Mouse (Mus musculus): ENCODE results near the gene Ankrd40. TPM values are rescaled to one million over a fixed set of nuclear protein-coding genes. Genes with fewer than 3 reads are reported as not detected.

Ankrd40 gene
- polyA plus RNA-seq, 1 experiment from 2014 or later: 20.9 TPM

GRCm38 (mm10) chr11:94345926-94346325, 18.1 kb downstream of the Ankrd40 start:
- H3K36me3 ChIP-seq (replicated peaks): no peaks in the 10 kb centered on the region
- no peaks in the 10 kb centered on the region for H3K27me3 ChIP-seq
- no peak overlapping the region for H3K4me3 ChIP-seq (replicated peaks)
- H3K9me3 ChIP-seq: no peaks in the 10 kb centered on the region
- no peak overlapping the region for H3K27ac ChIP-seq
- 87% methylated on average over 10 of the region's 10 CpGs for WGBS
- no peak for ATAC-seq (ENCODE audit: low FRiP score)
- H3K4me2 ChIP-seq: no peak overlapping the region
- no peak overlapping the region for H3K9ac ChIP-seq
- H3K4me1 ChIP-seq: peaks cover 39% of the 10 kb centered on the region

- peaks cover 32% of the 10 kb centered on the region for H3K4me1 ChIP-seq
- H3K9ac ChIP-seq: no peak overlapping the region
- 72% methylated on average over 3 of the region's 3 CpGs for WGBS
- H3K27ac ChIP-seq: no peak overlapping the region
- no peak overlapping the region for H3K4me3 ChIP-seq (replicated peaks)
- no peak for ATAC-seq (ENCODE audit: low FRiP score)
- H3K4me2 ChIP-seq: no peak overlapping the region
- no peaks in the 10 kb centered on the region for H3K36me3 ChIP-seq (replicated peaks)
- H3K9me3 ChIP-seq: no peaks in the 10 kb centered on the region
- no peaks in the 10 kb centered on the region for H3K27me3 ChIP-seq
These were observed 18.8 kb downstream of the Ankrd40 start for GRCm38 (mm10) chr11:94346611-94347010.

GRCm38 (mm10) chr11:94347063-94347575, 19.3 kb downstream of the Ankrd40 start:
- Histone ChIP-seq H3K4me1 (peaks cover 27% of the 10 kb centered on the region), H3K9ac (no peak overlapping the region), H3K4me2 (no peak overlapping the region), H3K4me3 (replicated peaks) (no peak overlapping the region), H3K27ac (no peak overlapping the region), H3K27me3 (no peaks in the 10 kb centered on the region), H3K9me3 (no peaks in the 10 kb centered on the region), H3K36me3 (replicated peaks) (no peaks in the 10 kb centered on the region)
- 89% methylated on average over 7 of the region's 7 CpGs for WGBS
- no peak for ATAC-seq (ENCODE audit: low FRiP score)

- ATAC-seq (ENCODE audit: low FRiP score): no peak
These were observed 22.0 kb downstream of the Ankrd40 start for GRCm38 (mm10) chr11:94349839-94350238.

GRCm38 (mm10) chr11:94350337-94350736, 22.5 kb downstream of the Ankrd40 start:
- ATAC-seq (ENCODE audit: low FRiP score): no peak
- no peaks in the 10 kb centered on the region for H3K36me3 ChIP-seq (replicated peaks)
- H3K9me3 ChIP-seq: no peaks in the 10 kb centered on the region
- 71% methylated on average over 1 of the region's 1 CpGs for WGBS
- H3K4me2 ChIP-seq: no peak overlapping the region
- no peaks in the 10 kb centered on the region for H3K27me3 ChIP-seq
- no peak overlapping the region for H3K27ac ChIP-seq
- no peak overlapping the region for H3K4me3 ChIP-seq (replicated peaks)
- no peak overlapping the region for H3K9ac ChIP-seq
- H3K4me1 ChIP-seq: no peaks in the 10 kb centered on the region

More at GRCm38 (mm10) chr11:94349839-94350238, 22.0 kb downstream of the Ankrd40 start:
- WGBS: 81% methylated on average over 2 of the region's 2 CpGs
- Histone ChIP-seq H3K27ac (no peak overlapping the region), H3K9me3 (no peaks in the 10 kb centered on the region), H3K36me3 (replicated peaks) (no peaks in the 10 kb centered on the region), H3K4me2 (no peak overlapping the region), H3K9ac (no peak overlapping the region), H3K4me1 (peaks cover under 1% of the 10 kb centered on the region; the same call in 1 of the 2 replicates), H3K27me3 (no peaks in the 10 kb centered on the region), H3K4me3 (replicated peaks) (no peak overlapping the region)

- 37% methylated on average over 3 of the region's 3 CpGs for WGBS
- no peak for ATAC-seq (ENCODE audit: low FRiP score)
- Histone ChIP-seq H3K4me1 (no peaks in the 10 kb centered on the region), H3K36me3 (replicated peaks) (no peaks in the 10 kb centered on the region), H3K9ac (no peak overlapping the region), H3K4me2 (no peak overlapping the region), H3K4me3 (replicated peaks) (no peak overlapping the region), H3K27ac (no peak overlapping the region), H3K27me3 (no peaks in the 10 kb centered on the region), H3K9me3 (no peaks in the 10 kb centered on the region)
These were observed 23.3 kb downstream of the Ankrd40 start for GRCm38 (mm10) chr11:94351094-94351493.

- Histone ChIP-seq H3K27me3 (no peaks in the 10 kb centered on the region), H3K4me3 (replicated peaks) (no peak overlapping the region), H3K9me3 (no peaks in the 10 kb centered on the region), H3K36me3 (replicated peaks) (no peaks in the 10 kb centered on the region), H3K4me2 (no peak overlapping the region), H3K9ac (no peak overlapping the region), H3K4me1 (no peaks in the 10 kb centered on the region), H3K27ac (no peak overlapping the region)
- WGBS: 90% methylated on average over 9 of the region's 9 CpGs
- no peak for ATAC-seq (ENCODE audit: low FRiP score)
These were observed 27.9 kb downstream of the Ankrd40 start for GRCm38 (mm10) chr11:94355521-94356217.

GRCm38 (mm10) chr11:94359168-94359567, 31.4 kb downstream of the Ankrd40 start:
- Histone ChIP-seq H3K9ac (no peak overlapping the region), H3K4me1 (no peaks in the 10 kb centered on the region), H3K27ac (no peak overlapping the region), H3K4me2 (no peak overlapping the region), H3K4me3 (replicated peaks) (no peak overlapping the region), H3K9me3 (no peaks in the 10 kb centered on the region), H3K27me3 (no peaks in the 10 kb centered on the region), H3K36me3 (replicated peaks) (no peaks in the 10 kb centered on the region)
- WGBS: 95% methylated on average over 12 of the region's 12 CpGs
- no peak for ATAC-seq (ENCODE audit: low FRiP score)

GRCm38 (mm10) chr11:94361166-94361870, 33.5 kb downstream of the Ankrd40 start:
- Histone ChIP-seq H3K27ac (no peak overlapping the region), H3K4me3 (replicated peaks) (no peak overlapping the region), H3K4me1 (no peaks in the 10 kb centered on the region), H3K4me2 (no peak overlapping the region), H3K9me3 (no peaks in the 10 kb centered on the region), H3K27me3 (no peaks in the 10 kb centered on the region), H3K36me3 (replicated peaks) (no peaks in the 10 kb centered on the region), H3K9ac (no peak overlapping the region)
- WGBS: 94% methylated on average over 14 of the region's 14 CpGs
- no peak for ATAC-seq (ENCODE audit: low FRiP score)

- no peaks in the 10 kb centered on the region for H3K4me1 ChIP-seq
- ATAC-seq (ENCODE audit: low FRiP score): no peak
- no peaks in the 10 kb centered on the region for H3K9me3 ChIP-seq
- H3K9ac ChIP-seq: no peak overlapping the region
- no peaks in the 10 kb centered on the region for H3K27me3 ChIP-seq
- H3K4me2 ChIP-seq: no peak overlapping the region
- WGBS: 89% methylated on average over 5 of the region's 5 CpGs
- no peaks in the 10 kb centered on the region for H3K36me3 ChIP-seq (replicated peaks)
- H3K27ac ChIP-seq: no peak overlapping the region
- H3K4me3 ChIP-seq (replicated peaks): no peak overlapping the region
These were observed 34.3 kb downstream of the Ankrd40 start for GRCm38 (mm10) chr11:94362101-94362500.

GRCm38 (mm10) chr11:94363690-94364089, 35.9 kb downstream of the Ankrd40 start:
- ATAC-seq (ENCODE audit: low FRiP score): no peak
- Histone ChIP-seq H3K4me3 (replicated peaks) (no peak overlapping the region), H3K9me3 (no peaks in the 10 kb centered on the region), H3K27ac (no peak overlapping the region), H3K36me3 (replicated peaks) (no peaks in the 10 kb centered on the region), H3K4me1 (no peaks in the 10 kb centered on the region), H3K4me2 (no peak overlapping the region), H3K9ac (no peak overlapping the region), H3K27me3 (no peaks in the 10 kb centered on the region)
- WGBS: 85% methylated on average over 7 of the region's 7 CpGs

GRCm38 (mm10) chr11:94365340-94365739, 37.5 kb downstream of the Ankrd40 start:
- no peak for ATAC-seq (ENCODE audit: low FRiP score)
- H3K4me3 ChIP-seq (replicated peaks): no peak overlapping the region
- WGBS: 80% methylated on average over 3 of the region's 3 CpGs
- H3K9me3 ChIP-seq: no peaks in the 10 kb centered on the region
- no peaks in the 10 kb centered on the region for H3K4me1 ChIP-seq
- H3K9ac ChIP-seq: no peak overlapping the region
- no peaks in the 10 kb centered on the region for H3K27me3 ChIP-seq
- H3K36me3 ChIP-seq (replicated peaks): no peaks in the 10 kb centered on the region
- no peak overlapping the region for H3K4me2 ChIP-seq
- no peak overlapping the region for H3K27ac ChIP-seq
